Mouse (Mus musculus) hindbrain, postnatal 0 days (tissue): Measurements from ENCODE around the gene Efna4. TPM values are rescaled to one million over a fixed set of nuclear protein-coding genes. Genes with fewer than 3 reads are reported as not detected.

Experiments used
- ATAC-seq: fragments of 200-750 bp; cut with Nextera tagmentation; 2 replicates; pipeline ENCODE4 v1.8.0; 2017; ENCODE audit warnings: mild to moderate bottlenecking, moderate TSS enrichment, moderate library complexity
- DNase-seq: peaks from one replicate; pipeline ENCODE4 v3.0.0-alpha.2; 2015; ENCODE audit warnings: low spot score
- H3K27ac ChIP-seq: fragments of 300-500 bp; sonication (generic); 2 replicates; pipeline ENCODE4 v1.5.1; 2014; ENCODE audit warnings: mild to moderate bottlenecking
- H3K27me3 ChIP-seq: fragments of 300-500 bp; sonication (generic); 2 replicates; pipeline ENCODE4 v1.6.1; 2014; ENCODE audit warnings: low read length, mixed read lengths; ENCODE audit not compliant: insufficient read depth
- H3K36me3 ChIP-seq: fragments of 300-500 bp; sonication (generic); 2 replicates; pipeline ENCODE4 v1.6.1; 2014; ENCODE audit warnings: low read length, mixed read lengths; ENCODE audit not compliant: insufficient read depth
- H3K4me1 ChIP-seq: fragments of 300-500 bp; sonication (generic); 2 replicates; pipeline ENCODE4 v1.6.1; 2014; ENCODE audit warnings: antibody characterized with exemption, low read length, mixed read lengths; ENCODE audit not compliant: insufficient read depth
- H3K4me2 ChIP-seq: fragments of 300-500 bp; sonication (generic); 2 replicates; pipeline ENCODE4 v1.6.1; 2014; ENCODE audit warnings: low read depth, mild to moderate bottlenecking, low read length, moderate library complexity, mixed read lengths
- H3K4me3 ChIP-seq: fragments of 300-500 bp; sonication (generic); 2 replicates; pipeline ENCODE4 v1.5.1; 2014; ENCODE audit warnings: low read length
- H3K9ac ChIP-seq: fragments of 300-500 bp; sonication (generic); replicated peaks from 2 replicates; pipeline ENCODE4 v1.6.1; 2014; ENCODE audit warnings: mild to moderate bottlenecking, low read length, moderate library complexity, mixed read lengths
- H3K9me3 ChIP-seq: fragments of 300-500 bp; sonication (generic); 2 replicates; pipeline ENCODE4 v1.6.1; 2016; ENCODE audit warnings: low read length, mixed read lengths
- CTCF ChIP-seq: IDR thresholded peaks from 2 replicates; pipeline ENCODE4 v1.5.1; 2016; ENCODE audit warnings: antibody characterized with exemption, control low read depth, low read depth
- WGBS: fragments of 180-500 bp; shearing (Covaris S2); extraction: QIAGEN DNeasy Blood & Tissue Kit; methylation state at CpG from one replicate; pipeline ENCODE4 v1.1.7; 2014; 5-methylcytosine and 5-hydroxymethylcytosine counted together
- polyA plus RNA-seq: library from polyadenylated mRNA; unstranded; fragments of >200 nt; fragmentation: Nextera tagmentation; extraction: Ambion mirVana; gene quantifications from 2 replicates; pipeline ENCODE4 v1.2.1, GENCODE M21; 2015
- total RNA-seq: library from RNA; depleted of rRNA; stranded (reverse); fragments of >200 nt; gene quantifications from 2 replicates; pipeline ENCODE4 v1.2.3, GENCODE M21; 2014

Gene Efna4
- total and polyA plus RNA-seq, 2 experiments from 2014 or later: 3.5 to 7.6 TPM

DNA sequence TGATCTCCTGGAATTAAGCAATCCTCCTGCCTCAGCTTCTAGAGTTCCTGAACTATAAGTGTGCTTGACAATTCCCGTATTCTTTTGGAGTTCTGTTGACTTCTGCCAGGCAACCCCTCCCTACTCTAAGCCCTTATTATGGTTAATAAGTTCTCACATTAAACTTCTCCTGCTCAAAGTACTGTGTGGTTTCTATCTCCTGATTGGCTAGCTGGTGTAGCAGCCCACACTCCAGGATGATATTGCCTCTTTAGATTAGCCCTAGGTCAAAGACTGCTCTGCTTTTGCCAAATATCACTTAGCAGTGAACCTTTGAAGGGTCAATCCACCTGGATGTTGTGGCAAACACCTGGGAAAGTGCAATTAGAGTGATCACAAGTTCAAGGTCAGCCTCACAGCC lies 37.8 kb downstream of the Efna4 start:
- Histone ChIP-seq H3K27ac (no peak overlapping the region), H3K9ac (no peak overlapping the region), H3K4me3 (no peak overlapping the region), H3K27me3 (no peaks in the 10 kb centered on the region), H3K4me1 (no peaks in the 10 kb centered on the region), H3K36me3 (no peaks in the 10 kb centered on the region), H3K9me3 (no peaks in the 10 kb centered on the region), H3K4me2 (peak overlapping the region; percentile 44)
- ATAC-seq (no peak), DNase-seq (no peak)
- TF ChIP-seq CTCF: no peak
- WGBS: 58% methylated on average over 1 of the region's 1 CpGs

DNA sequence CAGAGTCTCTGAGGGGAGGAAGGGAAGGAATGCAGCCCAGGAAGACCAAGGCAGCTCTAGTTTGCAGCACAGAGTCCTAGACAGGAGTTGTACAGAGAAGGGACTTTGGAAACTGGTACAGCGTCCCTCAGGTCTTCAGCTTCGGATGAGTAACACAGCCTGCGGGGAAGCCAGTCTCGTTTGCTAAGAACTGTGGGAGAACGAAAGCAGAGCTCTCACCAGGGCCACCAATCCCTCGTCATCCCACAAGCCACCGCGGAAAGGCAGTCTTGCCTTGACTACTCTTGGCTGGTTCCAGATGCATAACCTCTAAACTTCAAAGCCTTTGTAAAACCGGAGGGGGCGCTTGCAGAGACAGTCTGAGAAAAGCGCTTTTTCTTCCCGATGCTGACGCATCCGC lies 38.3 kb downstream of the Efna4 start:
- peak; percentile 61 for DNase-seq
- Histone ChIP-seq H3K9ac (no peak overlapping the region), H3K9me3 (no peaks in the 10 kb centered on the region), H3K27me3 (no peaks in the 10 kb centered on the region), H3K27ac (no peak overlapping the region), H3K4me1 (no peaks in the 10 kb centered on the region), H3K4me3 (peak overlapping the region; percentile 11; the same call in 1 of the 2 replicates), H3K36me3 (no peaks in the 10 kb centered on the region), H3K4me2 (peak overlapping the region; percentile 44)
- WGBS: 2% methylated on average over 14 of the region's 14 CpGs
- ATAC-seq: peak; percentile 67; the same call in 1 of the 2 replicates
- peak; percentile 35 for TF ChIP-seq CTCF

DNA sequence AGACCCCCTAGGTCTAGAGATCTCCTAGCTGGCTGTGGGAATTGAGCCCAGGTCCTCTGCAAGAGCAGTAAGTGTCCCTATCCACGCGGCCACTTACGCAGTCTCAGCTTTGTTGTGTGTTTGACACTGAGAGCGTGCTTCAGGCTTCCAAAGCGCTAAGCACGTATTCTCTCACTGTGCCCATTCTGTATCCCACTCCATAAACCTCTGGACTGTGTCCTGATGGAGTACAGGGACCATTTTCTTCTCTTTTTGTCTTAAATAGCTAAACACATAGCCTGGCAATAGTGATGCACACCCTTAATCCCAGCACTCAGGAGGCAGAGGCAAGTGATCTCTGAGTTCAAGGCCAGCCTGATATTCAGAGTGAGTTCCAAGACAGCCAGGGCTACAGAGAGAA lies 38.9 kb downstream of the Efna4 start:
- H3K9me3 ChIP-seq: no peaks in the 10 kb centered on the region
- 74% methylated on average over 6 of the region's 6 CpGs for WGBS
- no peak for ATAC-seq
- no peaks in the 10 kb centered on the region for H3K4me1 ChIP-seq
- H3K9ac ChIP-seq: no peak overlapping the region
- no peak overlapping the region for H3K27ac ChIP-seq
- H3K4me2 ChIP-seq: no peak overlapping the region
- H3K27me3 ChIP-seq: no peaks in the 10 kb centered on the region
- no peaks in the 10 kb centered on the region for H3K36me3 ChIP-seq
- no peak overlapping the region for H3K4me3 ChIP-seq
- DNase-seq: no peak
- TF ChIP-seq CTCF: no peak

DNA sequence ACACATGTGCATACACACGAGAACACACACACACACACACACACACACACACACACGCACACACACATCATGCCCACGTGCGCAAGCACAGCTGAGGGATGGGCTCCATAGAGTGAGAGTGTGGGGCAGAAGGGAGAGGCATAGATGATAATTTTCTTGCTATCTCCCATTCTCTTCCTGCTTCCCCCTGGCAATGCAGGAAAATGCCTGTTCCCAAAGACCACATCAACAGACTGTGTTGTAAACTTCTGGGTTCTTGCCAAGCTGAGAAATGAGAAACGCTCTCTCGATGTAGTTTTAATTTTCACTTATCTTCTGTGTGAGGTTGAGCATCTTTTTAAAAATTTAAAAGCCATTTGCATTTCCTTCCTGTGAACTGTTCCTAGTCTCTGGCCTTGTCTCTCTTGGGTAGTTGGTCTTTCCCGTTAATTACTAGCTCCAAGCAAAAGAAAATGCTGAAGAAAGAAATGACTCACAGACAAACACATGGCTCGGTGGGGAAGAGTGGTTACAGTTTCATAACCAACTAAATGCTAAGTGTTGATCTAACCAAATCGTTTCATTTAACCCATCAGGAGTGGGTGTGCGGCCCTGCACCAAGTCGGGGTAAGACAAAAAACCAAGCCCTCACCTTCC lies 40.9 kb downstream of the Efna4 start:
- no peak overlapping the region for H3K27ac ChIP-seq
- H3K4me2 ChIP-seq: no peak overlapping the region
- no peaks in the 10 kb centered on the region for H3K27me3 ChIP-seq
- ATAC-seq (no peak), DNase-seq (no peak)
- no peak overlapping the region for H3K9ac ChIP-seq
- H3K4me1 ChIP-seq: no peaks in the 10 kb centered on the region
- TF ChIP-seq CTCF: no peak
- WGBS: 77% methylated on average over 11 of the region's 11 CpGs
- H3K36me3 ChIP-seq: no peaks in the 10 kb centered on the region
- H3K4me3 ChIP-seq: no peak overlapping the region
- no peaks in the 10 kb centered on the region for H3K9me3 ChIP-seq

DNA sequence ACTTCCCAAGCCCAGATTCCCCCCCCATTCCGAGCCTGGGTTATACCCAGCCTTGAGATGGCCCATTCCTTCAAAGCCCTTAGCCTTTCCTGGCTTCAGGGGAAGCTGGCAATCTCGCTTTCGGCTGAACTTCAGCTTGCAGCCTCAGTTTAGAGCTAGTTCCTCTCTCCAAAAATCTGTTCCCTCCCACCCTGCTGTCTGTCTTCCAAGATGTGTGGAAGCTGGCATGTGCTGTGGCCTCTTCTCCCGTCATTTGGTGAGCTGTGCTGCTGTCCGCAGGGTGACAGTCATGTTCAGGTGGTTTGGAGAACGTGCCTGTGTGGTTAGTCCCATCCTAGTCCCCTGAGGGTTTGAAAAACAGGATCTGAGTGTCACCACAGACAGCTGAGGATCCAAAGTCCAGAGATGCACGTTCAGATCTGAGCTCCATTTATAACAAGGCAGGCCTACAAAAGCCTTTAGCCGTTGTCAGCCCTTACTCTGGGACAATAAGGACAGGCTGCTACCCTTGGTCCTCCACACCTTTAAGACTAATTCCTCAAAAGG lies 42.1 kb downstream of the Efna4 start:
- H3K4me2 ChIP-seq: no peak overlapping the region
- no peaks in the 10 kb centered on the region for H3K9me3 ChIP-seq
- no peak overlapping the region for H3K9ac ChIP-seq
- TF ChIP-seq CTCF: no peak
- DNase-seq (no peak), ATAC-seq (no peak)
- no peak overlapping the region for H3K27ac ChIP-seq
- no peaks in the 10 kb centered on the region for H3K27me3 ChIP-seq
- WGBS: 79% methylated on average over 8 of the region's 8 CpGs
- H3K36me3 ChIP-seq: no peaks in the 10 kb centered on the region
- H3K4me3 ChIP-seq: no peak overlapping the region
- H3K4me1 ChIP-seq: no peaks in the 10 kb centered on the region

GRCm38 (mm10) chr3:89294195-89294594 lies 43.6 kb downstream of the Efna4 start:
- H3K27ac ChIP-seq: no peak overlapping the region
- no peak overlapping the region for H3K4me2 ChIP-seq
- WGBS: 82% methylated on average over 5 of the region's 5 CpGs
- DNase-seq (no peak), ATAC-seq (no peak)
- no peaks in the 10 kb centered on the region for H3K27me3 ChIP-seq
- H3K9me3 ChIP-seq: no peaks in the 10 kb centered on the region
- no peak overlapping the region for H3K4me3 ChIP-seq
- H3K4me1 ChIP-seq: no peaks in the 10 kb centered on the region
- no peak overlapping the region for H3K9ac ChIP-seq
- no peak for TF ChIP-seq CTCF
- H3K36me3 ChIP-seq: no peaks in the 10 kb centered on the region

GRCm38 (mm10) chr3:89293247-89293918 lies 44.4 kb downstream of the Efna4 start:
- whole genome bisulfite sequencing: 90% methylated on average over 11 of the region's 11 CpGs
- DNase-seq: no peak
- TF ChIP-seq CTCF: no peak

More at GRCm38 (mm10) chr3:89293247-89293918, 44.4 kb downstream of the Efna4 start:
- no peaks in the 10 kb centered on the region for H3K27me3 ChIP-seq
- no peak for ATAC-seq
- H3K4me1 ChIP-seq: no peaks in the 10 kb centered on the region
- H3K9me3 ChIP-seq: no peaks in the 10 kb centered on the region
- H3K36me3 ChIP-seq: no peaks in the 10 kb centered on the region
- no peak overlapping the region for H3K4me2 ChIP-seq
- no peak overlapping the region for H3K4me3 ChIP-seq
- no peak overlapping the region for H3K9ac ChIP-seq
- no peak overlapping the region for H3K27ac ChIP-seq
